Mouse (Mus musculus) left cerebral cortex, adult 9 months (tissue): ENCODE results near the gene Sppl3.
"Not testable (repeated sequence)": the region's sequence is repeated elsewhere in the genome, so short reads cannot be mapped to it uniquely, and the experiment has no call there.

ENCODE experiments used
- DNase-seq, 2 experiments: peaks; one replicate each; pipeline ENCODE4 v3.0.0; 2022; ENCODE audit warnings: low spot score in 2 of 2

Gene Sppl3

DNA sequence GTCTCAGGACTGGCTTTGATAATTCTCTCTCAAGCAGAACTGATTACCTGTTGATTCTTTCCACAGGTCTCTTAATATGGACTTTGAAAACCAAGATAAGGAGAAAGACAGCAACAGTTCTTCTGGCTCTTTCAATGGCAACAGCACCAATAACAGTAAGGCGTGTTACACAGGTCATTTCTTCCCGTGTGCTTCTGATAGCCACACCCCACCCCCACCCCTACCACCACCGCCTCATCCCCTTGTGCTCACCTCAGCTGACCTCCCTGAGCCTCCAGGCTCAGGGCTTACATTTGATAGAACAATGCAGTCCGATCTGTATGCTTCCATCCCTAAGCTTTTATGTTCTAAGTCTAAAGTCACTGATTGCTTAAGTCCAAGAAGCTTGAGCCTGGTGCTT lies 63.8 kb downstream of the Sppl3 start:
- no peak for DNase-seq

GRCm38 (mm10) chr5:115076144-115076901 lies 65.4 kb downstream of the Sppl3 start:
- DNase-seq, result peak in 1 of 2 experiments; percentile 75

DNA sequence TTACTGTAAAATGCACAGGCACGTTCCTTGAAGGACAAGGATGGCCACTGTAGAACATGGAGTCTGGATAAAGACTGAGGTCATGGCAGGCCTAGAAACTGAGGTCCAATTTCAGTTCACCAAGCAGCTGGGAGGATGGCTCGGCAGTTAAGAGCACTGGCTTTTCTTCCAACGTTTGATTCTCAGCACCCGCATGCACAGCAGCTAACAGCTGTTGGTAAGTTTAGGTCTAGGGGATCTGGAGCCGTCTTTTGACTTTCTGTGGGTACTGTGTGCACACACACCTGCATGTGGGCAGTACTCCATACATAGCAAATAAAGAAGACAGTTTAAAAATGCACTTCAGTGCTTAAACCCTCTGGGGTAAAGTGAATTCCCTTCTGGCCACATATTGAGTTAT lies 70.7 kb downstream of the Sppl3 start:
- no peak for DNase-seq

DNA sequence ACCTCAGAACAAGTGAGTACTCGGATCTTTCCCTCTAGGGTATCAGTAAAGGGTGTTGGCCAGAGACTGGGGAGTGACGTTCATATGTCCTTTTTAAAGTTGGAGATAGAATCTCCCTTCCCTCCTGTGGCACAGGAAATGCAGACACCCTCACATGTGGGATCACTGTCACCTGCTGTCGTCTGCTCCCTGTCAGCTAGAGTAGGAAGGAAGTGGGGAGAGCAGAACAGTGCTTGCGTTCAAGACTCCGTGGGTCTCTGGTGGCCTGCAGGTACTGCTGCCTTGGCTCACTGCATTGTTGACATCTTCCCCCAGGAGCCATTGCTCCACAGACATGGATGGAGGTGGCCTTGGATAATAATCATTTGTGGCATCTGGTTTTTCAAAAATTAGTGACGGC lies 72.6 kb downstream of the Sppl3 start:
- no peak for DNase-seq

DNA sequence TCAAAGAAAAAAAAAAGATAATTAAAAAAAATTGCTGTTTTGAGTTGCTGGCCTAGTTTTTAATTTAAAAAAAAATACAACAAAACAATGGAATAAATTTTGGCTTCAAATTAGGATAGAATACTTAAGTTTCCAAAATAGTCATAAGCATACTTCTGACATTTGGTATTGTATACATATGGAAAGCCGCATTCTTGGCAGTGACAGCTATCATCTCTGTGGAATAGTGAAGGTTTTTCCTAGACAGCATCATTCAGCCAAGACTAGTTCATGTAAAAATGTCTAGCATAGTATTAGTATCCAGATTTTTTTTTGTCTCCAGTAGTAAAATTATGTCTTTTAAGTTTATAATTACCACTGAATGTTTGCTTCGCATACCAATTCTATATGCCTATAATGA lies 74.7 kb downstream of the Sppl3 start:
- no peak for DNase-seq

DNA sequence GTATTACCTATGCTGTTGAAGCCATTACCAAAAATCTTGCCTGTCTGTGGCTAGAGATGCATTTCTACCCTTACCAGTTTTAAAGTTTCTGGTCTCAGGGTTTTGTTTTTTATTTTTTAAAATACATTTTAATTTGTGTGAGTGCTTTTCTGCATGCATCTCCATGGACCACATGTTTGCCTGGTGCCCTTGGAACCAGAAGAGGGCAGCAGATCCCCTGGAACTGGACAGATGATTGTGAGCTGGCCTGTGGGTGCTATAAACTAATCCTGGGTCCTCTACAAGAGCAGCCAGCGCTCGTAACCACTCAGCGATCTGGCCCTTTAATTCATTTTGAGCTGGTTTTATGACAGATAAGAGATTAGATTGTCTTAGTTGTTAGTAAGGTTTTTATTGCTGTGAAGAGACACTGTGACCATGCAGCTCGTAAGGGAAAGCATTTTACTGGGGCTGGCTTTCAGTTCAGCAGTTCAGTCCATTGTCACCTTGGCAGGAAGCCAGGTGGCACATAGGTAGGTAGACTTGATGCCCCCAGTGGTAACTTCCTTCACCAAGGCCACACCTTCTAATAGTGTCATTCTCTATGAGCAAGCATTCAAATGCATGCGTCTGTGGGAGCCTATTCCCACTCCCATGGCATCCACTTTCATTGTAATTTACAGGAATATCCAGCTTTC lies 78.8 kb downstream of the Sppl3 start:
- DNase-seq, result no peak

- DNase-seq, result no peak
Measured at GRCm38 (mm10) chr5:115091015-115091414, 80.1 kb downstream of the Sppl3 start.

DNA sequence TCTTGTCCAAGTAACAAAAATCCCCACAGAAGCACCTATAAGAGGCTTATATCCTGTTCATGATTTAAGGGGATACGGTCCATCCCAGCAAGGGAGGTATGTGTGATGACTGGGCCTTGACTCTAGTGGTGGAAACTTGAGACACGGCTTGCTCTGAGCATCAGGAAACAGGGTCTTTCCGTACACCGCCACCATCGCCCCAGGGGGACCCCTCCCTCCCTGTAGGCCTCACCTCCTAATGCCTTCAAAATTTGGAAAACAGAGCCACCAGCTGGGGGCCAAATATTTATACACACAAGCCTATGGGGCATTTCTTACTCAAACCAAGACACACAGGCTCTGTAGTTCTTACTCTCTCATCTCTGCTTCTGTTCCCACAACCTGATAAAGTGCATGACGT lies 80.8 kb downstream of the Sppl3 start:
- no peak for DNase-seq

- no peak for DNase-seq
Measured at GRCm38 (mm10) chr5:115098195-115098594, 87.3 kb downstream of the Sppl3 start, which contains the start of gene Gm10401. Gene Gm10401 (minus strand): TSS chr5:115098295.

DNA sequence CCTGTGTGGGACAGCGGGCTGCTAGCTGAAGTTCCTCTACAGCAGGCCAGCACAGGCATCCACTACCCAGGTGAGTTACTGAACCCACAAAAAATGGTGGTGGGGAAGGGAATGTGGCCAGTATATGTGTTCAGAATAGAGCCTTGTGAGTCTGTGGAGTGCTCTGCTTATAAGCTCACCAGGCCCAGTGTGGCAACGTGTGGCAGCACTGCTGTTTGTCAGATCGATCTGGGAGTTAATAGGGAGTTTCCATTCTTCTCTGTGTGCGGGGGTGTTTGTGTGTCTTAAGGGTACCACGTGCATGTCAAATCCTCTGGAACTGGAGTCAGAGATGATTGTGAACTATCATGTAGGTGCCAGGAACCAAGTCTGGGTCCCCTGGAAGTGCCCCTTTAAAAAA lies 88.6 kb downstream of the Sppl3 start:
- DNase-seq, result no peak

DNA sequence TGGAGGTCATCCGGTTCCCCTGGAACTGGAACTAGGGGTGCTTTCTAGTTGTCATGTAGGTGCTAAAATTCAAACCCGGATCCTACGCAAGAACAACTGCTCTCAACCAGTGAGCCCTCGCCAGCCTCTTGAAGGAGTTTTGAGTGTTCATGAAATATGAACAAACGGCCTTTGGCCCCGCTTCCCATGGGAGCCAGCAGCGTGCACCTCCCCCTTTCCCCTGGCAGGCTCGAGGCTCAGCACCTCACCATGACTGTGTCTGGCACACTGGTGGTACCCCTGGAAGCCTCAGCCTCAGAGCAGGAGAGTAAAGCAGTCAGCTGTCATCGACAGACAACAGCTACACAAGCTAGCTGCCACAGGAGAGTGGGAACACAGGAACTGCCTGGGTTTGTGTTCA lies 89.1 kb downstream of the Sppl3 start:
- no peak for DNase-seq

DNA sequence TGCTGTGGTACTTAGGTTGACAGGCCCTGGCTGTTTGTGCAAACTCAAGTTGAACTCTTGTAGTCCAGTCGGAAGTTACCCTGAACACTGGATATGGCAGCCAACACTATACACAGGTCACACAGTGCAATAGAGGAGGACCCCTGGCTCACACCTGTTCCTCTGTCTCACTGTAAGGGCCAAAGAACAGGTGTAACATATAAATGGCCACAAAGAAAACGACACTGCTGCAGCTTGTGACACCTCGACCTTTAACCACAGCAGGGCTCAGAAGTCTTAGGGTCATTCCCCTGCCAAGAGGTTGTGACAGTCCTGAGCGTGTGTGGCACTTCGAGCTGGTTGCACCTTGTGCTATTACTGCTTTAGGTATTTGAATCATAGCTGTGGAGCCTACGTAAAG lies 89.5 kb downstream of the Sppl3 start:
- DNase-seq, result no peak

DNA sequence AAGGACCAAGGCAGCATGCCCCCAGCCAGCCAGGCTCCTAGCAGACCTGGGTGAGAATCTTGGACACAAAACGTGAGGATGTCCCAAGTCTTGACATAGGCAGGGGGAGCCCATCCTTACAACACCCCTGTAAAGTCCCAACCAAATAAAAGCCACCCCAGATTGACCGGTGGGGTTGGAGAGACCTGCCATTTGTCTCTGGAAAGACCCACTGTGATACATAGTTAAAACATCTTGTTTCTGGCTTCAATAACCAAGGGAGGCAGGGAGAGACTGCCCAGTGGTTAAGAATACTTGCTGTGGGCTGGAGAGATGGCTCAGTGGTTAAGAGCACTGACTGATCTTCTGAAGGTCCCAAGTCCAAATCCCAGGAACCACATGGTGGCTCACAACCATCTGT lies 91.3 kb downstream of the Sppl3 start:
- no peak for DNase-seq

- DNase-seq, result not testable (repeated sequence)
Measured at GRCm38 (mm10) chr5:115103253-115103652, 92.3 kb downstream of the Sppl3 start.

- no peak for DNase-seq
Measured at GRCm38 (mm10) chr5:115111156-115111555, 100.2 kb downstream of the Sppl3 start.

DNA sequence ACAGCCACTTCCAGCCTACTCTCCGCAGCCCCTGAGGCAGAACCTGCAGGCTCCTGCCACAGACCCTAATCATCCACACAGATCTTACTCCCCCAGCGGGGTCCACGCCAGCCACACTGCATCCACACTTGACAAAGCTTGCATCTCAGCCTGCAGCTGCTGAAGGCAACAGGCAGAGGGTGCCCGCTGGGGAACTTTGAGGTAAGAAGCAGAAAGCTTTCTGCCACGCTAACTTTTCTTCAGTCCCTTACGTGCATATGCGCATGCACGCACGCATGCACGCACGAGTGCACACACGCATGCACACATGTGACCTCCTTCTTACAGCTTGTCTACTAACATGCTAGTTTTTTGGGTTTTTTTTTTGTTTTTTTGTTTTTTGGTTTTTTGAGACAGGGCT lies 102.3 kb downstream of the Sppl3 start:
- no peak for DNase-seq

GRCm38 (mm10) chr5:115114501-115114900 lies 103.6 kb downstream of the Sppl3 start:
- no peak for DNase-seq

GRCm38 (mm10) chr5:115116426-115116825 lies 105.5 kb downstream of the Sppl3 start:
- DNase-seq, result no peak

DNA sequence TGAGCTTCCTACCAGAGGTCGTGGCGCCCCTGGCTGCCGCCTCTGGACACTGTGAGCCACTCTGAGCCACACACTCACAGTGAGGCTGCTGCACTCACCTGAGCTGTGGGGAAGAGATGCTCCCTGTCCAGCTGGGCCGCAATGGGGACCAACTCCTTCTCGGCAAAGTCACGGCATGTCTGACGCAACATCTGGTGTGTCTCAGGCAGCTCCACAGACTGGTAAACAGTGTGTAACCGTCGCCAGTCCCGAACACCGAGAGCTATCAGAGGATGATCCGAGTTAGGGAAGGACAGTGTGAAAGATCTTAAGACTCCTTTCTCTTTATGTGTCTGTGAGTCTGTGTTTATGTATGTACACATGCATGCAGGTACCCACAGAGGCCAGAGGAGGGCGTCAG lies 106.5 kb downstream of the Sppl3 start:
- no peak for DNase-seq

DNA sequence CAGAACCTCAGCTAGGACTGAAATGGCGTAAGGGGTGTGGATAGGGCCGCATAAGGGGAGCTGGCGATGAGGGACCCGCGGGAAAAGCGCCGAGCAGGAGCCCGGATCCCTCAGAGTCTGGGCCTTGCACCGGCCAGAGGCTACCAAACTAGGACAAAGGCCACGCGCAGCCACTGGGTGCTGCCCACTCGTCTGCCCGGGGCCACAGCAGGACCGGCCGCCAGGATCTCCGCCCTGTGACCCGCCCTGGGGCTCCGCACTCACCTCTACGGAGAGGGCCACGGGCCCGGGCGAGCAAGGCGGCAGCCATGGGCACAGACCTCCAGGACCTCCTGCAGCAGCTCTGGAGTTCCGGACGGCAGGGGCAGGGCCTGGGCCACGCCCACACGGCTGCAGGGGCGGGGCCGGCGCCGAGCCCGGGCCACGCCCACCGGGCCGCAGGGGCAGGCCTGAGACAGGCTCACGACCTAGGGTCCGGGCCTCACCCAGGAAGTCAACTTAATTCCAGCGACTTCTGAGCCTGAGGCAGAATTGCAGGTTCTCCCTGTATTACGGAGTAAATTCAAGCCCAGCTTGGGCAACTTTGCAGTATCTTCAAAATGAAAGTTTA lies 108.1 kb downstream of the Sppl3 start, which contains the start of gene Acads:
Acads (minus strand) TSS at position 386 of the 610 bp plus-strand sequence.
- peak; percentile 33 to 59 for DNase-seq

GRCm38 (mm10) chr5:115120978-115121377 lies 110.0 kb downstream of the Sppl3 start:
- DNase-seq, result no peak

DNA sequence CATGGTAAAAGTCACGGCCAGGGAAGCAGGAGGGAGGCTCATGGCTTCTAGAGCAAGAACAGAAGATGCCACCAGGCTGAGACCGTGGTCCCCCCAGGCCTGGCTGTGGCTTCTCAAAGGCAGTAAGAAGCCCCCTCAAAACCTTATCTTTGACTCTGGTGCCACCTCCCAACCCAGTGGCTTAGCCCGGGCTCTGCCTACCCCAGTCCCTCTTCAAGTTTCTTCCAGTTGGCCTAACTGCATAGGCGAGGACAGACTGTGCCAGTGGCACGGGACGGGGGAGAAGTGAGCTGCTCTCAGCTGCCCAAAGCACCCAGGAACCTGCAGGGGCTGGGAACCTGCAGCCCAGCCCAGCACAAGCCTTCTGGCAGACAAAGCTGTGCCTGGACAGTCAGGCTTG lies 113.8 kb downstream of the Sppl3 start:
- DNase-seq, result no peak
